Mouse (Mus musculus) urinary bladder, postnatal 14 days (tissue): ENCODE data around the gene Fzd4.

Source experiments
- DNase-seq: peaks from one replicate; pipeline ENCODE4 v3.0.0; 2021; ENCODE audit warnings: low spot score

Fzd4 gene

DNA sequence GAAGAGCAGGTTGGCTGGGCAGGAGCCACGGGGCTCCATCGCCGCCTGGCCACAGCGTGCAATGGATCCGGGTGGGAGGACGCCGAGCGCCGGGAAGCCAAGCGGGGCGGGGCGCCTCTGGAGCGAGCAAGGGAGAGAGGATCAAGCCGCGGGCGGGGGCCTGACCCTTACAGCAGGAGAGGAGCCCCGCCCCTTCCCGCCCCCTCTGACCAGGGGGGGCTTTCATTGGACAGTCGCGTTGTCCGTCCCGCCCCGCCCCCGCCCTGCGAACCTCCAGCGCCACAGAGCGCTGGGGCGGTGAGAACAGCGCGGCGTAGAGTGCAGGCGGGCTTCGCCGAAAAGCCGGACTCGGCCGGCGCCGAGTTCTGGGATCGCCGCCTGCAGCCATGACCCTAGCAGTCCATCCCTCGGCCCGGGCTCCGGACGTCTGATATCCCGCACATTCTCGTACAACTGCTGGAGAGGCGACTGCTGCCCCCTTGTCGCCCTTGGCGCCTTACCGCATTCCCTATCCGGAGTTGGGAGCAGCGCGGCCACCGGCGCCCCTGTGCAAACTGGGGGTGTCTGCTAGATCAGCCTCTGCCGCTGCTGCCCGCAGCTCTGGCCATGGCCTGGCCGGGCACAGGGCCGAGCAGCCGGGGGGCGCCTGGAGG is at the start of gene Fzd4, which contains the start of gene Tmem135:
Gene Fzd4, plus strand, starts transcription at position 275 of the 653 bp plus-strand sequence.
Gene Tmem135, minus strand, starts transcription at position 142 of the 653 bp plus-strand sequence.
- peak; percentile 96 for DNase-seq

DNA sequence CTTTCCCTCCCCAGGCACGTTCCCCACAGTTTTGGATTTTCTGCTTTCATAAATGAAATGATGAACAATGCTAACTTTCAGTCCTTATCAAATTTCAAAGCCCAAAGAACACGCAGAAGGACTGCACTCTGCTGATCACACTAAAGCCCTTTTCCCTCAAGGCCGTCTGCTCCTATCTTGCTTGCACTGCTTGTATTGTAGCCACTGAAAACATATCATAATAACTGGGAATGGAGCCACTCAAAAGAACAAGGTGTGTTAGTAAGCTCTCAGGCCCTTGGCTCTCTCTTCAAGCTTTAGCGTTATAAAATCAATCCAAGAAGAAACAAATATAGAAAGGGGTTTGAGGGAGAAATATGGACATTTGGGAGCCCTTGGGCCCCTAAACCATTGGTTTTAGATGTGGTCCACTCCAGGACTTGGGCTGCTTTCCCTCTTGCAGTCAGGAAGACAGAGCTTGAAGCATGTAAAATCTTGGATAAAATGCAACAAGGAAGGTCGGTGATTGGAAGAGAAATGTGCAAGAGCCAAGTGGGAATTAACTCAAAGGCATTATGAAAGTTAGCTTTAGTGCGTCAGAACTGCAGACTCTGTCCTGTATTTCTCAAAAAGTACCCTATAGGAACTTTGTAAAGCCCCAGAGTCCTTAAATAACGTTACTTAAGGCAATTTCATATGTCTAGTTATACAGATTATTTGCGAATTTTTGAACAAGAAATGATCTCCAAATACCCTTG is 48.5 kb upstream of the Fzd4 start:
- no peak for DNase-seq

DNA sequence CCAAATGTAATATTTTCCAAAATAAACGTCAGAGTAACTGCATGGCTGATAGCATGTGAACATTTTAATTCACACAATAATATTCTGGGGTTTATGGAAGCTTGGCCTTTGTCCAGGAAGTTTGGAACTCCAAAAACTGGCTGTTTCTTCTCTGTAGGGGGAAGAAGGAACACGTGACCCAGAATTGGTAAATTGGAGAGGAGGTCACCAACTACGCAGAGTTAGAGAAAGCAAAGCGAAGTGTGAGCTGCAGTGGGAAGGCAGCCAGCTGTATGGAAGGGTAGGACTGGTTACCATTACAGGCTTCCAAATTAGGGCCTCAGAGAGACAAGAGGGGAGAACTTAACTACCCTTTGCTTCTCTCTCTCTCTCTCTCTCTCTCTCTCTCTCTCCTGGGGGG is 47.8 kb upstream of the Fzd4 start:
- DNase-seq = no peak

DNA sequence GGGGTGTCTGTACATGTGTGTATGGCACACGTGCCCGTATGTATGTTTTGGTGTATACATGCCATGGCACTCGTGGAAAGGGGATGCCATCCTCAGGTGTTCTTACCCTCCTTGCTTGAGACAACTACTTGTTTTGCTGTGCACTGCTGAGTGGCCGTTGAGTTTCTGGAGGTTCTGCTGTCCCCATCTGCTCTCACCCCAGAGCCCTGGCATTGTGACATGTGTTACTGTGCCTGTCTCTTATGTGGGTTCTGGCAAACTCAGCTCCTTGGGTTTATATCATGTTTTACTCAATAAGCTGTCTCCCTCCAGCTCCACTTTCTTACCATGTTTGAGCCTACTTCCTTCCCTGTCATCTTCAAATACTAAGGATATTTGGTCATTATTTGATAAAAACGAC is 40.2 kb upstream of the Fzd4 start:
- DNase-seq = no peak

DNA sequence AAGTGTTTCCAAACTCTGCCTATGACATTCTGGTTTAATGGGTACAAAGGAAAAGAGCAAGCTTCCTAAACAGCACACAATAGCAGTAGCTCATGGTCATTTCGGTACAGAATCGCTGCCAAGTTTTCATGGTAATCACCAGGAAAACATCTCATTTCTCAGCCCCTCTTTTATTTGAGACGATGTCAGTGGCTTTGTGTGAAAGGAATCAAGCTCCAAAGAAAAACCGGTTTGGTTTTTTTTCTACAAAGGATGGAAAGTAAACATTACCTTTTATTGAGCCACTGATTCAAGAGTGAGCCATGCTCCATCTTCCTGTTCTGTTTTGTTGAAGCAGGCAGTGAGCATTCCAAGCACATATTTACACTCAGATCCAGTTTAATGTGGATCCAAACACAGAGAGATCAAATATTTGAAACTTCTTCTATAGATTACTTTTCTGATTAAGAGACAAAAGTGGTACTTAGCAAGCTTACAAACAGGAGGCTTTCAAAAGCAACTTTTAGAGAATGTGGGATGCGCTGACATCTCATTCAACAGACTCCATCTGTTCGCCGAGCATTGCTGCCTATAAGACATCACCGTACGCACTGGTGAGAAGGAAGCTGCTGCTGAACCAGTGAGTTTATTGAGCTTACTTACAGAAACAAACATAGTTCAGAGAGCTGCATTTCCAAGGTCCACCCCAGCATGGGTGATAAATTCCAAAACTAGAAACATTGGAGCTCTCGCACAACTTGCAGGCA is 38.8 kb upstream of the Fzd4 start:
- DNase-seq = no peak

DNA sequence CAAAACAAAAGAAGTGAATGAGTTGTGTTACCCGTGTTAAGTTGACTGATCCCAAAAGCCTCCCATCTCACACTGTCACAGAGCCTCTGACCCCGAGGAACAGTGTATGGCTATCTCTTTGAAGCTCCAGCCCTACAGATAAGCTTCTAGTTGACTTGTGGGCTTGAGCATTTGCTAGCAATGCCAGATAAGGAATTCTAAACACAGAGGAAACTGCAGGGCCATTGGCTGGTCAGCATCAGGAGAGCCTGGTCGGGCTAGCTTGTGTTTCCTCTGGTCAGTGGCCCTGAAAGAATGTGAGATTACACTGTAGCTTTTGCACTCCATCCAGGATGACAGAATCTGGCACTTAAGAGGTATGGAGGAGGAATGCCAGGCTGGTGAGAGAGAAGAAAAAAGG is 36.5 kb upstream of the Fzd4 start:
- DNase-seq = no peak

DNA sequence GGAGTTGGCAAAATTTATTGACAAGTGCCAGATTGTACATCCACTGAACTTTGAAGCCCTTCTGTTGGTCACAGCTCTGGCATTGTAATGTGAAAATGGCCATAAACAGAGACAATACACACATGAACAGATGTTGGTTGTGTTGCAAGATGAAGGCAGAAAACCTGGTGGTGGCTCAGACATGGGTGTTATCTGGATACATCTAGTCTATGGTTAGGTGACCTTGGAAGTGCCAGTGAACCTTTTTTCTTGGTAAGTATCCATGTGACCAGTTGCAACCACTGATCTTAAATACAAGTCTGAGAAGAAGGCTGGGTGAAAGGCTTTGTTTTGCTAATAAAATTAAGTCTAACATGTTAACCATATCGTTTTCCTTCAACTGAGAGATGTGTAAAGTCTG is 34.1 kb upstream of the Fzd4 start:
- no peak for DNase-seq

DNA sequence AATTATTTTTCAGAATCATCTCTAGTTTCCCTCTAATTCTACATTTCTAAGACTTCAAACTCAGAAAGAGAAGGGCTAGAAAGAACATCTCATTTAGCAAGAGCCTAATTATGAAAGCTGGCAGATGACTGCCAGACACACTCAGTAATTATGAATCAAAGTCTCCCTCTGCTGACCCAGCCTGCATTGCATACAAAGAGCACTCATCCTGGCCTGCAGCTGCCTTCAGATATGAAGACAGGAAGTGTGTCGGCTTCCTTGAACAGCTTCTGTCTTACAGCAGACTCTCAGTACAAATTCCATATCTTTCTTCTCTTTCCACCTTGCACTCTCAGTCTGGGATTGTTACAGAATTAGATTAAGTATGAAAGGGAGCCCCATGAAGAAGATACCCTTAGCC is 33.2 kb upstream of the Fzd4 start:
- peak; percentile 57 for DNase-seq

DNA sequence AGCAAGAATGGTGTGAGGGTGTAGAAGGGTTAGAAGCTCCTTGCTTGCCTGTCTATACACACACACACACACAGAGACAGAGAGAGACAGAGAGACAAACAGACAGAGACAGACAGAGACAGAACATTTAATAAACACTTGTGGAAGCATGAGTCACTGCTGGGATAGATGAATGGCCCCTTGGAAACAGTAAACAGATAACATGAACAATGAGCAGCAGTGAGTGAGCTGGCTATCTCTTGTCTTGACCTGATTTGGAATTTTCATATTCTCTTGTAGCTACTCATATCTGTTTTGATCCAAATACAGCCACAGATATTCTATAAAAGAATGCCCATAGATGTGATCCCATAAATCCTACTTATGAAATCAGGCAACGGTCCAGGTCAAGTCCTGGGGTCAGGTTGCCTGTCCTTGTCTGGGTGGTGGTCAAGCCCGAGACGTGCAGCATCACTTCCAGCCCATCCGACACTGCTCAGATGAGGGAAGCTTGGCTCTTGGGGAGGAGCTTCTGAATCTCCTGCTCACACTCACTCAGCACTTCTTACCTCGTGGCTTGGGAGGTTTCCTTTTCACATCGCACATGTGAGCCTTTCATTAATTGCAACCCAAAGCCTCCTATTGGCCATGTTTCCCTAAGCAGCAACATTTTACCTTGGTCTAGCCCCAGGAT is 32.4 kb upstream of the Fzd4 start:
- DNase-seq = no peak

DNA sequence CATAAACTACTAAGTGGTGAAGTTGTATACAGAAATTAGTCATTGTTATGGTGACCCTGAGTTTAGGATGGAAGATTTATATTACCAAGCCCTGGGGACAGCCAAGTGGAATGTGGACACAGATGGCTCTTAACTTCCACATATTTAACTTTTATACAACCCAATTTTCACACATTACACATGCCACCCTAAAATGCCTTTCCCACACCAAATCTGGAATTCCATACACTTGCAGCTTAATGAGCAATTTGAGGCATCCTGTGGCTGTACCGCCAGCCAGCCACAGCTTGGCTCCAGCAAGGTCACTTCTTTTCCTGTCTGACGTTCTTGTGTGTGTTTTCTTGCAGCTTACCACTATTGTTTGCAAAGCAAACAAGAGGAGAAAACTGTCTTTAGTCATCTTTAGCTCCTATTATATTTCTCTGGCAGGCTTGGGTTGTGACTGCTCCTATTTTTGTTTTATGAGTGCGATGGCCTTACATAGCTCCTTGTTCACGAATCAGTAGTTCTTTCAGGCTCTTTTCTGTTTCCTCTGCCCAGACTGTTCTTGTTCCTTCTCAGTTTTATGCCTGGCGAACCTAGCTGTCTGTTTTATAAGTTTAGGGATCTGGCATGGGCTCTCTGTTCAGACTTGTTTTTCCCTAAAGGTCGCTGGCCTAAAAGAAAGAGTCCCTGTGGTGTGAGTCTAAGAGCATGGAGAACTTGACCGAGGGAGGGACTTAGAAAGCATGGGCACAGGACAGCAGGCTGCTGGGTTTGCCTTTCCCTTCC is 23.0 kb upstream of the Fzd4 start:
- DNase-seq = no peak

DNA sequence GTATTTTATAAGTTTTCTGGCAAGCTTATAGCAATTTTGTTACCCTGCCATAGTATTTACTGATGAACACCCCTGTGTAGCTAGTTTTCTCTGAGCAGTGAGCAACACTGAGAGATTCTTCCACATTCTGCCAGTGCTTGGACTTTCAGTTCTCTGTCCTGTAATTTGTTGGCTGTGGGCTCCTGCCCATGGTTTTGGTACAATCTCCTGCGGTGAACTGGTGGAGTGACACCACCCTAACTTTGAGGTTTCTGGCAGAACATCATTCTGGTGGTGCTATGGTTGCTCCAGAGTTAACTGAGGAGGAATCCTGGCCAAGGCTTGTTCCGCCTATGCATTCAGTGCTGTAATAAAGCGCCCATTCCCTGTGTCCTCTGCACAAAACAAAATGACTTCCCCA is 21.3 kb upstream of the Fzd4 start:
- DNase-seq = no peak

DNA sequence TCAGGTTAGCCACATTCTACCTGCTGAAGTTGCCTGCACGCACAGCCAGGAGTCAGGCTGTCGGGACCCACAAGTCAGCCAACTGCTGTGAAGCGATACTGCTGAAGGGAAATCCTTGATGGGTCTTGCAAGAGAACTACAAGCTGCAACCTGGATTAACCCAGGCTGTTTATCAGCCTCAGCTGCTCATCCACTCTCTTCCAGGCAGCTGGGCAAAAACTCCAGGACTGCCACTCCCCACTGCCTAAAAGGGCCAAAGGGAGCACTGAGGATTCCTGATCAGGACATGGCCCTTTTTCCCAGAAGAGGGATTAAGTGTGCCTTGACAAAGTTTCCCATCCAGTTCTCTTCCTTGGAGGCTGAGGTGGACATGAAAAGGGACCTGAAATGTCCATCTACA is 15.2 kb upstream of the Fzd4 start:
- DNase-seq = no peak

DNA sequence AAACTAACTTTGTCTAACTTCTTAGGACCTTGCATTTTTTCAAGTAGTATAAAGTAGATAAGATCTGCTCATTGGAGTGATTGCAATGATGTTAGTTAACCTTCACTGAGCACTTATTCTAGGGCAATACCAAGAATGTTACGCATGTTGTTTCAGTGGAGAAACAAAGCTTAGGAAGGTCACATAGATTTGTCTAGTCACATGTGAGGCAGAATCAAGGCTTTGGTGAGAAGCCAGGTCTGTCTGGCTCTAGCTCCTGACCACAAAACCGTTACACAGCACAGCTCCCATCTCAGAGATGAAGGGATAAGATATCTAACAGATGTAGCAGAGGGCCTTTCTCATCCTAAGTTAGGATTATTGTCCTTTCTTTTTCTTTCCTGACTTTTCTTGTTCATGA is 13.5 kb upstream of the Fzd4 start:
- no peak for DNase-seq

DNA sequence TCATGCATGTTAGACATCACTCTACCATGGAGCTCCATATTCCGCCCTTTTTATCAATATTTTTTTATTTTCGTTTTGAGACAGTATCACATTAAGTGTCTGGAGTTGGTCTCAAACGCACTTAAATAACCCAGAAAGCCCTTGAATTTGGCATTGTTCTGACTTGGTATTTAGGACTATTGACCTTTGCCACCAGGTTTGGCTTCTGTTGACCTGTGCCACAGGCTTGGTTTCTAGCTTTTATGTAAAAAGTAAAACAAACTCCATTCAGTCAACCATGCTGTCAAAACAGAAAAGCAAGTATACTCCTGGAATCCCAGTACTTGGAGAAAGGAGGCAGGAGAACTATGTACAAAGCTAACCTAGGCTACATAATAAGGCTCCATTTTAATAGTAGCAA is 12.9 kb upstream of the Fzd4 start:
- no peak for DNase-seq

DNA sequence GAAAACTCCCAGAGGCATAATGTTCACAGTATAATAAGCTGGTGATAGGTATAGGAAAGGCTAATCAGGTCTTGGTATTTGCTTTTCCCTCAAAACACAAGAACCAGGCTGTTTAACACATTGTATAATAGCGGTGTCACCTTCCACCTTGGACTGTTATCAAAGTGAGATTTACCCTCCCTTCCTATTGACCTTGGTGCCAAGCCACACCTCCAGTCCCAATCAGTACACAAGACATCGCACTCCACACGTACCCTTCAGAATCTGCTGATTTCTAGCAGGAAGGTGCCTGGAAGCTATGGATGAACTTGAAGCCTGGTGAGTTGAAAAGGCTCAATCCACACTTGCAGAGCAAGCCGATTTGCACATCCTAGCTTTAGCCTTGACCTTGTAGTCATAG is 12.3 kb upstream of the Fzd4 start:
- no peak for DNase-seq

DNA sequence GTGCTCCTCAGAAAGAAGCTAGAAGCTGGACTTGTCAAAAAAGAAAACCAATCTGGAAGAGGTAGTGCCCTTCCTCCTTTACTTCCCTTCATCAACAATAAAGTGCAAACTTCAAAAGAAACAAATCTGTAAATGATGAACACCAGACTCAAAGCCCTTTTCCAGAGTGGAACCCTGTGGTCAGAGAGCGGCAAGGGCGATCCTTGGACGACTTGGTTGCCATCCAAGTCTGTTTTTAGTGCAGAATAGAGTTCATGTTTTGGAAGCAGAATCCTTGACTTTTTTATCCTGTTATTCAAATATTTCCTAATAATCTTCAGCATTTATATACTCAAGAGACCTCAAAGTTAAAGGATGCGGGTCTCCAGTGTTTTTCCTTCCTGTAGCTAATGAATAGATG is 11.8 kb upstream of the Fzd4 start:
- DNase-seq = no peak

DNA sequence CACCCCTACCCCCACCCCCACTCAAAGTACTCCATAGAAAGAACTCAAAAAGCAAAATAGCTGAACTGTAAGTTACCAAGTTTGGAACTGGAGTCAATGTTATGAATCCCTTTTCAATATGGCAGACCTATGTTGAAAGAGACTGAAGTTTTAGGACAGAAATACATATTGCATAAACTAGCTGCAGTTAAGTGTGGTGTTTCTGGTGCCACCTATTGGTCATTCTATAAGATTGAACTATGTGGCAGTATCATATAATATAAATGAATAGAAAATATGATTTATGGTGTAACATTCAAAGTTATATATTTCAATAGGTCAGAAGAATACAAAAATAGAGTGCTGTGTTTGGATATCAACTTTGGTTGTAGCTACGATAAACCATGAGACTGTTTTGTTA is 11.3 kb upstream of the Fzd4 start:
- DNase-seq = no peak

DNA sequence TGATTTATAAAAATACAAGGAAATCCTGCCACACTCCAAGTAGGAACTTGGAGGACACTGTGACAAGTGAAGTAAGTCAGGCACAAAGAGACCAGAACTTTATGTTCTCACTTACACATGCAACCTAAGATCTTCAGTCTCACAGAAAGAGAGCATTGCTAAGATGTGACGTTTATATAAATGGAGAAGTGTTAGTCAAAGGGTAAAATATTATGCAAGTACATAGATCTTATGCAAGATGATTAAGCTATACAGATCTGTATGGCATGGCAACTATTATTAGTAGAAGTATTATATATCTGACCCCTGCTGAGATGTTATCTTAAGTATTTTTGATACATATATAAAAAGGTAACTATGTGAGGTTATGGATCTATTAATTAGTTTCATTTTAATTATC is 8.8 kb upstream of the Fzd4 start:
- no peak for DNase-seq

DNA sequence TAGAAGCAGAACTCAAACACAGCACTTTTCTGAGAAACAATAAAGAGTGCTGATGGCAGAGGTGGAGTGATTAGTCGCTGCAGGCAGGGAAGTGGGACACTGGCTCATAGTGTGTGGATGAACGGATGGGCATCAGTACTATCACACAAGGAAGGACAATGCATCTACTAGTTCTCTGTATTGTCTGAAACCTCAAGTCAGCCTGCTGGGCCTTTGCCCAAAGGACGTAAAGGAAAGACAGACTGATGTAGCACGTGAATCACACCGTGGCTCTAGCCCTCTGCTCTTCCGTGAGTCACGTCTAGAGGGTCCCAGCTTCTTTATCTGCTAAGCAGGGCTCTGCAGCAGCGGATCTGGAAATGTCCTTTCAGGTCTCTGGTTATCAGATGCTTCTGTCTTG is 7.8 kb upstream of the Fzd4 start:
- DNase-seq = no peak

DNA sequence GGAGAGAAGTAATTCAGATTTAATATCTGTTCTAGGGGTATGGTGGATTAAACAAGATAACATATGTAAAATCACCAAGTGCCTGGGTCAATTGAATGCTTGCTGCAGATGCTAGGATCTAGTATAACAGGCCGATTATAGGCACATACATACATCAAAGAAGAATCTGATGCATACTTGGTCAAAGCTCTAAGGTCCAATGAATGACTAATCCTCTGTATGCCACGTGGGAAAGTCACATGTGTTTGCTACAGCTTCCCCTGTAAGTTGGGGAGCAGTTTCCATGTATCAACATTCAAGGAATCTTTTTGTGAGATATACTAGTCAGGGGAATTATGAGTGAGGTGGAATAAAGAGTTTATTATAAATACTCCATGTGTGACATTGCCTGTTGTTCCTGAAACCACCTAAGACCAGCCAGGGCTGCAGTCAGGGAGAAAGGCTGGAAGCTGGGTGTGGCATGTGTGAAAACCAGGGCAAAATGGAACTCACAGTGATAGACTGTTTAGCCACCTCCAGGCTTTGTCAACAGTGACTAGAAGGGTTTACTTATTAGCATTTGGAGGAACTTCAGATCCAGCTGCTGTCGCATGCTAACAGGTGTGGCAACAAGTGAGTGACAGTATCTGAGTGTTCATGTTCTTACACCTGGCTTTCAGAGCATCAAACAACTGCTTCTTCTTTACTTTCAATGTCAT is 6.2 kb upstream of the Fzd4 start:
- no peak for DNase-seq

DNA sequence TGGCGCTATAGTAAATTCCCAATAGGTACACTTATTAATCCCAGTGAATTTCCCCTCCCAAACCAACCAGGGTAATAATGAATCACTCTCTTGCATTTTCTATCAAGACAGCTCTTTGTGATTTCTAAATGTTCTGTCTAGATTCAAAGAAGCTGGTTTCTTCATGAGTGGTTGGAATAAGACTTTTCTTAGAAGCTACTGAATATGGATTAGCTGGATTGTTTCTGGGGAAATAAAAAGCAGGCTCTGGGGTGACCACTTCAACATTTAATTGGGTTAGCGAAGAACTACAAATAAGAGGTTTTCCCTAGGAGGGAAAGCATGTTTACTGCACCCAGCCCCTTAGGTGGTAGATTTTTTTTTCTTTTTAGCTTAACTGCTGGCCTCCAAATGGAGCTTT is 3.4 kb upstream of the Fzd4 start:
- no peak for DNase-seq
